Mouse (Mus musculus) intestine, embryonic 15.5 days (tissue): ENCODE measurements at regions not wholly inside any gene's neighbourhood (a gene's known extent, or its start where the extent isn't known, plus 50 kb on each side); places are given as distances from the start of the nearest gene placed in this dataset.

Experiments
- ATAC-seq: fragments of 200-750 bp; cut with Nextera tagmentation; 2 replicates; pipeline ENCODE4 v1.8.0; 2017; ENCODE audit warnings: moderate TSS enrichment, moderate library complexity
- H3K27ac ChIP-seq: fragments of 300-500 bp; sonication (generic); 2 replicates; pipeline ENCODE4 v1.5.1; 2015; ENCODE audit warnings: mild to moderate bottlenecking, inconsistent platforms
- H3K27me3 ChIP-seq: fragments of 300-500 bp; sonication (generic); replicated peaks from 2 replicates; pipeline ENCODE4 v1.6.1; 2015; ENCODE audit warnings: inconsistent platforms
- H3K36me3 ChIP-seq: fragments of 300-500 bp; sonication (generic); 2 replicates; pipeline ENCODE4 v1.6.1; 2015; ENCODE audit warnings: inconsistent platforms
- H3K4me1 ChIP-seq: fragments of 300-500 bp; sonication (generic); replicated peaks from 2 replicates; pipeline ENCODE4 v1.6.1; 2015; ENCODE audit warnings: inconsistent platforms
- H3K4me2 ChIP-seq: fragments of 300-500 bp; sonication (generic); replicated peaks from 2 replicates; pipeline ENCODE4 v1.6.1; 2015; ENCODE audit warnings: mild to moderate bottlenecking, inconsistent platforms
- H3K4me3 ChIP-seq: fragments of 300-500 bp; sonication (generic); replicated peaks from 2 replicates; pipeline ENCODE4 v1.5.1; 2015; ENCODE audit warnings: inconsistent platforms
- H3K9ac ChIP-seq: fragments of 300-500 bp; sonication (generic); 2 replicates; pipeline ENCODE4 v1.6.1; 2015; ENCODE audit warnings: inconsistent platforms
- H3K9me3 ChIP-seq: fragments of 300-500 bp; sonication (generic); 2 replicates; pipeline ENCODE4 v1.6.1; 2016; ENCODE audit warnings: inconsistent platforms
- WGBS: fragments of 180-500 bp; shearing (Covaris S2); methylation state at CpG from one replicate; pipeline ENCODE4 v1.1.7; 2015; 5-methylcytosine and 5-hydroxymethylcytosine counted together

- Histone ChIP-seq H3K9ac (no peak overlapping the region), H3K27me3 (no peaks in the 10 kb centered on the region), H3K4me1 (no peaks in the 10 kb centered on the region), H3K27ac (no peak overlapping the region), H3K4me2 (no peak overlapping the region), H3K36me3 (no peaks in the 10 kb centered on the region), H3K9me3 (no peaks in the 10 kb centered on the region), H3K4me3 (no peak overlapping the region)
- no peak for ATAC-seq
Measured at GRCm38 (mm10) chr4:53970461-53970860, 144.6 kb downstream of the Tmem38b start.

GRCm38 (mm10) chr4:53970960-53971359 lies 145.1 kb downstream of the Tmem38b start:
- Histone ChIP-seq H3K27me3 (no peaks in the 10 kb centered on the region), H3K4me3 (no peak overlapping the region), H3K27ac (no peak overlapping the region), H3K9ac (no peak overlapping the region), H3K36me3 (no peaks in the 10 kb centered on the region), H3K4me1 (no peaks in the 10 kb centered on the region), H3K9me3 (no peaks in the 10 kb centered on the region), H3K4me2 (no peak overlapping the region)
- WGBS = 88% methylated on average over 2 of the region's 2 CpGs
- ATAC-seq = no peak

DNA sequence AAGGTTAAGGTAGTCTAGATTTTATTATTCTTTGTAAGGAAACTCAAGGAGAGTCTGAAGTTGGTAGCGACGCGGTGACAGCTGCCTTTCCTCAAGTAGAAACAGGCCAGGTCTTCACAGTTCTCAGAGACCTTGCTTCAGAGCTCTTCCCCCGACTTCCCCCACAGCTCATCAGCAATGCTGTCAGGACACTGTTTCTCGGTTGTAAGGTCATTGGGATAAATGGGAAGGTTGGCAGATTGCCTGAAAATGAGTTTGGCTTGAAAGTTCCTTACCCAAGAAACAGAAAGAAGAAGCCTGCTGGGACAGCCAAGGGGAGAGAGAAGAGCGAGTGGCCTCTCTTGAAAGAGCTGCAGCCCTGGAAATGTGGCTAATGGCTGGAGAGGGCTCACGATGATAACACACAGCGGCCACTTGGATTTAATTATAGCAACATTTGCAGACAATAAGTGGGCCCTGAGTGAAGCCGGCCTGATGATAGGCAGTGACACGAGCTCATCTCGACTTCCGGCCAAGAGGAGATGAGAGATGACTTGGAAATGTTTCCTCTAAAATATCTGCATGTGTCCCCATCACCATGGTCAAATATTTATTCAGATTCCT lies 150.3 kb downstream of the Tmem38b start:
- no peaks in the 10 kb centered on the region for H3K27me3 ChIP-seq
- no peaks in the 10 kb centered on the region for H3K36me3 ChIP-seq
- no peak overlapping the region for H3K4me3 ChIP-seq
- 47% methylated on average over 12 of the region's 12 CpGs for WGBS
- H3K9me3 ChIP-seq = no peaks in the 10 kb centered on the region
- no peak overlapping the region for H3K27ac ChIP-seq
- H3K4me1 ChIP-seq = no peaks in the 10 kb centered on the region
- ATAC-seq = no peak
- no peak overlapping the region for H3K4me2 ChIP-seq
- no peak overlapping the region for H3K9ac ChIP-seq

GRCm38 (mm10) chr4:53986519-53987301 lies 160.9 kb downstream of the Tmem38b start:
- no peak overlapping the region for H3K4me2 ChIP-seq
- H3K27me3 ChIP-seq = no peaks in the 10 kb centered on the region
- no peak overlapping the region for H3K4me3 ChIP-seq

GRCm38 (mm10) chr4:53987536-53987935 lies 161.7 kb downstream of the Tmem38b start:
- H3K4me1 ChIP-seq = no peaks in the 10 kb centered on the region
- H3K4me2 ChIP-seq = no peak overlapping the region
- no peaks in the 10 kb centered on the region for H3K27me3 ChIP-seq
- no peak overlapping the region for H3K9ac ChIP-seq
- no peak overlapping the region for H3K27ac ChIP-seq
- H3K9me3 ChIP-seq = no peaks in the 10 kb centered on the region
- no peak for ATAC-seq
- WGBS = 80% methylated on average over 11 of the region's 11 CpGs
- no peak overlapping the region for H3K4me3 ChIP-seq
- H3K36me3 ChIP-seq = no peaks in the 10 kb centered on the region

More at GRCm38 (mm10) chr4:53986519-53987301, 160.9 kb downstream of the Tmem38b start:
- no peak for ATAC-seq
- Histone ChIP-seq H3K27ac (no peak overlapping the region), H3K9me3 (no peaks in the 10 kb centered on the region), H3K9ac (no peak overlapping the region), H3K36me3 (no peaks in the 10 kb centered on the region), H3K4me1 (no peaks in the 10 kb centered on the region)
- 77% methylated on average over 8 of the region's 8 CpGs for WGBS

DNA sequence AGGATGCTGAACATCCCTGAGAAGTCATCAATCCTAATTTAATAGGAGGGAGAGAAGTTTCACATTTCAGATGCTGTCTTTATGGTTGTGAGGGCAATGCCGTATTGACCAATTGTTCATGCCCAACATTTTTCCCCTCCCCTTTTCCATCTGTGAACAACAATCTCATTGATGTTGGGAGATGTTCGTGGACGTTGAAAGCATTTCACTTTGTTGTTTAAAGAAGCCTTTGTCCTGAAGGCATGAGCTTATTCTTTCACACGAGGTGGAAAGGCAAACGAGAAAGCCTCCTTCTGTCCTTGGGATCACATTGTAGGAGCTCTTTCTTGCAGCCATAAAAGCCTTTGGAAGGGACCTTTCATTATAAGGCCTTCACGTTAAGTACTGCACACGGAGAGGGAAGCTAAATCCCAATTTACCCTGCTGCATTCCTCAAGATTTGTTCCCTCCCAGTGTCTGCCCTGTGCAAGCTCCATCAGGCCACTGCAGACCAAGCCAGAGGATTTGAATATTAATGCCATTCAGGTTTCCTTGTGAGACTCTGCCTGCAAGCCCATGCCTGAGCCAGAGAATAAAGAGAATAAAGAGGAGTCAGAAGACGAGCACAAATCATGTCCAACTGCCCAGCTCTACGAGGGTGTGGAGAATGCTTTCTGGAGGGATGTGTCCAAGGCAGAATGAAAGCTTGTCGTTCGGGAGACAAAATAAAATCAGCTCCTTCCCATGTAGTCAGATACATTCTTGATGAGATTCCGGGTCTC lies 195.4 kb downstream of the Tmem38b start:
- H3K9ac ChIP-seq = no peak overlapping the region
- WGBS = 50% methylated on average over 12 of the region's 12 CpGs
- no peak overlapping the region for H3K4me3 ChIP-seq
- H3K9me3 ChIP-seq = no peaks in the 10 kb centered on the region
- ATAC-seq = no peak
- H3K4me1 ChIP-seq = 0 out of 2 replicates have a peak, but pooled peaks cover 2% of the 10 kb centered on the region
- no peak overlapping the region for H3K27ac ChIP-seq
- H3K36me3 ChIP-seq = no peaks in the 10 kb centered on the region
- H3K4me2 ChIP-seq = no peak overlapping the region
- no peaks in the 10 kb centered on the region for H3K27me3 ChIP-seq

GRCm38 (mm10) chr4:54021861-54022385 lies 196.1 kb downstream of the Tmem38b start:
- WGBS = 47% methylated on average over 6 of the region's 6 CpGs
- H3K27ac ChIP-seq = no peak overlapping the region

GRCm38 (mm10) chr4:54026919-54027318 lies 201.1 kb downstream of the Tmem38b start:
- Histone ChIP-seq H3K27ac (no peak overlapping the region), H3K4me1 (no peaks in the 10 kb centered on the region), H3K9ac (no peak overlapping the region), H3K4me3 (no peak overlapping the region), H3K9me3 (no peaks in the 10 kb centered on the region), H3K27me3 (no peaks in the 10 kb centered on the region), H3K4me2 (no peak overlapping the region), H3K36me3 (no peaks in the 10 kb centered on the region)
- ATAC-seq = no peak
- 73% methylated on average over 3 of the region's 3 CpGs for WGBS

More at GRCm38 (mm10) chr4:54021861-54022385, 196.1 kb downstream of the Tmem38b start:
- no peak overlapping the region for H3K4me2 ChIP-seq
- no peak overlapping the region for H3K4me3 ChIP-seq
- H3K27me3 ChIP-seq = no peaks in the 10 kb centered on the region
- no peak overlapping the region for H3K9ac ChIP-seq
- no peaks in the 10 kb centered on the region for H3K36me3 ChIP-seq
- H3K9me3 ChIP-seq = no peaks in the 10 kb centered on the region
- 0 out of 2 replicates have a peak, but pooled peaks cover 2% of the 10 kb centered on the region for H3K4me1 ChIP-seq
- no peak for ATAC-seq

GRCm38 (mm10) chr4:54027565-54028237 lies 201.9 kb downstream of the Tmem38b start:
- 37% methylated on average over 5 of the region's 5 CpGs for WGBS
- Histone ChIP-seq H3K4me3 (no peak overlapping the region), H3K9ac (no peak overlapping the region), H3K27ac (no peak overlapping the region), H3K27me3 (no peaks in the 10 kb centered on the region), H3K36me3 (no peaks in the 10 kb centered on the region), H3K4me1 (no peaks in the 10 kb centered on the region), H3K9me3 (no peaks in the 10 kb centered on the region), H3K4me2 (no peak overlapping the region)
- ATAC-seq = no peak

GRCm38 (mm10) chr4:54045258-54046029 lies 219.6 kb downstream of the Tmem38b start:
- WGBS = 53% methylated on average over 14 of the region's 14 CpGs

DNA sequence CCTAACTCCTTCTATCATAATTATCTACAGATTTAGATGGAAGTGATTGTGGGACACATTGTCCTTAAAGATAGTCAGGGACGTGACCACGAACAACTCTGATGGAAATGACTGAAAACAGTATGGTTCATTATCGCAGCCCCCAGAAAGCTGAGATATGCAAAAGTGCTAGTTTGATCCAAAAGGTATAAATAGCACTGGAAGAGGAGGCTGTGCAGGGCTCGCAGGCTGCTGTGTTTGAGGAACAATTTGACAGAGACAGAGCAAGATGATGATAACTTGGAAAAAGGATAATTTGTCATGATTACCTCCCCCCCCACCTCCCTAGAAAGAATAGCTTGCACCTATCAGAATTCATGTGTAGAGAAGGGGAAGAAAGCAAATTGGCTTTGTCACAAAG lies 238.5 kb downstream of the Tmem38b start:
- ATAC-seq = no peak
- H3K36me3 ChIP-seq = no peaks in the 10 kb centered on the region
- H3K9ac ChIP-seq = no peak overlapping the region
- no peaks in the 10 kb centered on the region for H3K4me1 ChIP-seq
- no peak overlapping the region for H3K4me3 ChIP-seq
- no peaks in the 10 kb centered on the region for H3K9me3 ChIP-seq
- H3K27ac ChIP-seq = no peak overlapping the region
- no peak overlapping the region for H3K4me2 ChIP-seq
- WGBS = 82% methylated on average over 4 of the region's 4 CpGs
- H3K27me3 ChIP-seq = no peaks in the 10 kb centered on the region

More at GRCm38 (mm10) chr4:54045258-54046029, 219.6 kb downstream of the Tmem38b start:
- no peak overlapping the region for H3K9ac ChIP-seq
- H3K36me3 ChIP-seq = no peaks in the 10 kb centered on the region
- no peak overlapping the region for H3K4me3 ChIP-seq
- ATAC-seq = no peak
- no peak overlapping the region for H3K27ac ChIP-seq
- H3K4me1 ChIP-seq = no peaks in the 10 kb centered on the region
- no peaks in the 10 kb centered on the region for H3K27me3 ChIP-seq
- no peak overlapping the region for H3K4me2 ChIP-seq
- no peaks in the 10 kb centered on the region for H3K9me3 ChIP-seq
